Mouse (Mus musculus) left cerebral cortex, postnatal 36 days (tissue): ENCODE measurements around the gene Kdm4b. TPM values are rescaled to one million over a fixed set of nuclear protein-coding genes. Genes with fewer than 3 reads are reported as not detected.

Experiments used
- DNase-seq, 2 experiments: peaks; one replicate each; pipeline ENCODE4 v3.0.0; 2021 to 2022; ENCODE audit warnings: low spot score in 2 of 2, mixed read lengths in 1 of 2
- intact Hi-C: fragments of 180-260 bp; cut with DNase I; formaldehyde crosslinking; loops from one replicate; pipeline ENCODE4 v1.15.1; 2025
- microRNA-seq: library from miRNA; unstranded; fragments of <30 nt; microRNA quantifications from one replicate; pipeline ENCODE4 v1.2.0, GENCODE M21; 2022
- total RNA-seq, 2 experiments: library from RNA; stranded (reverse); gene quantifications; 2 replicates each; pipeline ENCODE4 v1.2.3; 2021

Kdm4b gene
- total RNA-seq, 2 experiments from 2014 or later = 64.4 to 78.3 TPM

DNA sequence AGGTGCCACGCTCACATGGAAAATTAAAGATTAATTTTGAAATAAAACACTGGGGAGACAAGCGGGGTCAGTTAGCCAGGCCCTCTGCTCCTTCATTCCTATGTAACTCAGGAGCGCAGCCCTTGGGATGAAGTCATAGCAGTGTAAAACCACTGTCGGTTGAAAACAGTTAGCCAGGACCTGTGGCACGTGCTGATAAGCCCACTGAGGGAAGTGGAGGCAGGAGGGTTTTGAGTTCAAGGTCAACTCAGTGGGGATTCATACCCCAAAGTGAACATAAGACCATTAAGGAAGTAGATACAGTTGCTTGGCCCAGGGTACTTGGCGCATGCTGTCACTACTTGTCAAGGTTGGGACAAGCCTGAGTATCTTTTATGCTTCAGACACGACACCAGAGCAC is 85.6 kb downstream of the Kdm4b start:
- DNase-seq = no peak
- intact Hi-C loops = no loop called here

DNA sequence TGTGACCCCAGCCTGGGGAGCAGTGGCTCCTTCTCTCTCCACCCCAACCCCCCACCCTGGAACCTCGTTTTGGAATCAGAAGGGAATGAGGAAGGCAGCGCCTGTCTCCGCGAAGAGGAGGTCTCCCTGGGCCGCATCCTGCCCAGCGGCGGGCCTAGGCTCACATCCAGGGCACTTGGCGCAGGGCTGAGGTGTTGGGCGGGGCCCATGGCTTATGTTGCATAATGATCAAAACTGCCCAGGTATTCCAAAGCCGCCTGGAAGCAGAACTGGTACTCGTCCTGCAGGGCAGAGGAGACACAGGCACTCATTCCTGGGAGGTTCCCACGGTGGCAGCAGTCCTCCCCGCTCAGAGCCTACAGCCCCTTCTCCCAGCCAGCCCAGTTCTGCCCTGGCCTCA is 87.3 kb downstream of the Kdm4b start:
- intact Hi-C loops = no loop called here
- DNase-seq = no peak

DNA sequence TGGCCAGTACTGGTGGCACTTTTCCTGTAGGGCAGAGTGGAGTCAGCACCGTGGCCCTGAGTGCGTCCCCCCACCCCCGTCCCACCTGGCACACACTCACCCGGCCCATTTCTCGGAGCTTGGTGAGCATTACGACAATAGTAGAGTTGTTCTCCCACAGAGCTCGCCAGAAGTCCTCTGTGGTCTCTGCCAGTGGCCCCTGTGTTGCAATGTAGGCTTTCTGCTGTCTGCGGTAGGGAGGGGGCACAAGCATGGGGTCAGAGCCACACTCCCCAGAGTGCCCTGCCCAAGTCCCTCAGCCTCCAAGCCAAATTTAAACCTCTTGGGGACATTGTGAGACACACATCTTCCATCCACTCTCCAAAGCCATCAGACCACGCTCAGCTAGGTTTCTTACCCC is 88.9 kb downstream of the Kdm4b start:
- intact Hi-C loops = no loop called here

DNA sequence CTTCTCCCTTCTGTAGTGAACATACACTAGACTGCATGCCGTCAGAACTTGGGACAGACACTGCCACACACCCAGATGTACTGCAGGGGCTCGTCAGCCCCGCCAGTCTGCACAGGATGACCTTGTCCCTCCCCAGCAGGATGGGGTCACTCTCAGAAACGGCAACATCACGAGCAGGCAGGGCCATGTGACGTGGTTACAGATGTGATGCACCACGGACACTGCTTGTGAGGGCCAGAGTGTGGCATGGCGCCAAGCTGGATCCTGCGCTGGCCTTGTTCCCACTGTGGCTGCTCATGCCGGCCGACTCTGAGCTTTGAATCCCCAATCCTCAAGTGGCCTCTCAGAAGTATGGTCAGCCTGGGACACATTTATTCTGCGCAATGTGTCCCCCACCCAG is 92.4 kb downstream of the Kdm4b start:
- intact Hi-C loops = no loop called here
- no peak for DNase-seq

More for the DNA sequence above, 88.9 kb downstream of the Kdm4b start:
- DNase-seq = no peak

DNA sequence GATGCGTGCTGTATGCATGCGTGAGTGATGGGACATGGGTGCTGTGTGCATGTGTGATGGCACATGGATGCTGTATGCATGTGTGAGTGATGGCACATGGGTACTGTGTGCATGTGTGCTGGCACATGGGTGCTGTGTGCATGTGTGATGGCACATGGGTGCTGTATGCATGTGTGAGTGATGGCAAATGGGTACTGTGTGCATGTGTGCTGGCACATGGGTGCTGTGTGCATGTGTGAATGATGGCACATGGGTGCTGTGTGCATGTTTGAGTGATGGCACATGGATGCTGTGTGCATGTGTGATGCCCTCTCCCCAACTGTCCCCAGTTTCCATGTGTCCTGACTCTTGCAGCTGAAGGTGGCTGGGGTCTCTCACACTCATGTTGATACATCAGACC is 94.2 kb downstream of the Kdm4b start:
- intact Hi-C loops = no loop called here
- DNase-seq = no peak

DNA sequence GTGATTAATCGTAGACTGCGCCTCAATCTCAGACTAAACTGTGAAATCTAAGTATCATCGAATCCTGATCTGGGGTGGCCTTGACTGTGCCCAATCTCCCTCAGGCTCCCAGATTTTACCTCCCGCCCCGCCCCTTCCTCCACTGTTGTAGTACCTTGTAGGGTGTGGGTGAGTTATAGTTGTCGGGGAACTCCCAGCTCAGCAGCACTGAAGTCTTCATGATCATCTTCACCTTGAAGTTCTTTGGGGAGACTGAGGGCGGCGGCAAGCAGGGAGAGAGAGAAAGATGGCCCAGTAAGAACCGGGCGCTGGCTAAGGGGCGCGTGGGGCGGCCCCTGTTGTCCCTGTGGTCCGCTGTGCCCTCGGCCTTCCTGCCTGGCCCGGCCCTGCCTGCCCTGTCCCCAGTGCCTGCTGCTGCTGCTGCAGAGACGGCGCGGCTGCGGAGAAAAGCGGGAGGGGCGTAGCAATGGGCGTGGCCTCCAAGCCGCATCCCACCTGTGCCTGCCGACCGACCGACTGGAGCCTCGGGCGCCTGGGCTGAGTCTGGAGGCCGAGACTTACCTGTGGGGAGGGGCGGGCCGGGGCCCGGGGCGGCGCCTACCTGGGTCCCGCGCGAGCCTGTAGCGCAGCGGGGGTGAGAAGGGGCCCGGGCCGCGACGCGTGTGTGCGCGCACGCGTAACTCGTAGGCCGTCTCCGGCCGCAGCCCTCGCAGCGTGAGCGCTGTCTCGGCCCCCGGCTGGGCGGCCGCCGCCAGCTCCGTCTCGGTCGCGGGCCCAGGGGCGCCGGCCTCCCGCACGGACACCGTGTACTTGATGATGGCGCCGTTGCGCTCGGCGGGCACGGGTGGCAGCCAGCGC is 99.1 kb downstream of the Kdm4b start:
- intact Hi-C loops = loop anchor here (5.0 kb wide), 2 partner anchors 37 to 132 kb away; no protein-coding TSS in a partner anchor
- no peak for DNase-seq

DNA sequence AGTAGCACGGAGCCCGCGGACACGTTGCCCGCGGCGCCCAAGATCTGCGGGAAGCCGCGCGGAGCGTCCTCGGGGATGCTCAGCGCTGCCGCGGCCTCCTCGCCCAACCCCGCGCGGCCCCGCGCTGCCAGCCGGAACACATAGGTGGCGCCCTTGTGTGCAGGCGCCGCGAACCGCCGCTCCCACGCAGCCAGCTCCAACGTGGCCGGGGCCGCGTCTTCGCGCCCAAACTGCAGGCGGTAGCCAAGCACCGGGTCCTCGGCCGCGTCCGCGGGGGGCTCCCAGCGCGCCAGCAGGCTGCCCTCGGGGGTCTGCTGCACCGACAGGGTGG is 99.7 kb downstream of the Kdm4b start:
- intact Hi-C loops = loop anchor here (5.0 kb wide), 2 partner anchors 37 to 132 kb away; no protein-coding TSS in a partner anchor
- DNase-seq = peak; percentile 76 to 85

DNA sequence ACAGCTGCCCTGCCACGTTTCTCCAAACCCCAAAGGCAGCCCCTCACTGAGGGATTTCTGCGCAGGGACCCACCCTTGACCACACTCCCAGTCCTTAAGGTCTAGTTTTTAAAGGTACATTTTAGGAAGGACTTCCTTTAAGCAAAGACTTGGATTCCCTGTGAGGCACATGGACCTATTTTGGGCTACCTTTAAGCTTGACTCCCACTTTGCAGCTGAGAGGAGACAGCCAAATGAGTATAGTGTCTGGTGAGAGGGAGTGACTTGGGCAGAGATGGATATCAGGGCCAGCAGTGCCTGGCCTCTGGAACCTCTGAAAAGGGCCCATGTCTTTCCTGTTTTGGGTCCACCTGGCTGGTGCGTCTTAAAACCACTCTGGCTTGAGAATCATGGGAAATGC is 100.1 kb downstream of the Kdm4b start:
- DNase-seq = peak in 1 of 2 experiments; percentile 35
- intact Hi-C loops = loop anchor here (2.0 to 5.0 kb wide), 3 partner anchors 36 to 131 kb away; no protein-coding TSS in a partner anchor

DNA sequence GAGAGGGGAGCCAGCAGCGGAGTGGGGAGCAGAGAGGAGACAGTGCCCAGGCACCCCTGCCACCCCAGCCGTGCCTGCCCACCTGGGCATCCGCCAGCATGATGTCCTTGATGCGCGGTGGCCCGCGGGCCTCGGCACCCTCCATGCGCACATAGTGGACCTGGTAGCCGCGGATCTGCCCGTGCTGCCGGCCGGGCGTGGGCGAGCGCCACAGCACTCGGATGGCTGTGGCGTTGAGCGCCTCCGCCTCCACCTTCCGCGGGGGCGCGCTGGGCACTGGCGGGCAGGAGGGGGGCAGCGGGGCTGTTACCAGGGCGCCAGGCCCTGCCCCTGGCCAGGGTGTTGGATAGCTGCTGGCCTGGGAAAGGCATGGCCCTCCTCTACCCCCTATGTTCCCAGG is 102.0 kb downstream of the Kdm4b start:
- peak in 1 of 2 experiments; percentile 56 for DNase-seq
- intact Hi-C loops = loop anchor here (2.0 to 5.0 kb wide), 3 partner anchors 34 to 129 kb away; no protein-coding TSS in a partner anchor

DNA sequence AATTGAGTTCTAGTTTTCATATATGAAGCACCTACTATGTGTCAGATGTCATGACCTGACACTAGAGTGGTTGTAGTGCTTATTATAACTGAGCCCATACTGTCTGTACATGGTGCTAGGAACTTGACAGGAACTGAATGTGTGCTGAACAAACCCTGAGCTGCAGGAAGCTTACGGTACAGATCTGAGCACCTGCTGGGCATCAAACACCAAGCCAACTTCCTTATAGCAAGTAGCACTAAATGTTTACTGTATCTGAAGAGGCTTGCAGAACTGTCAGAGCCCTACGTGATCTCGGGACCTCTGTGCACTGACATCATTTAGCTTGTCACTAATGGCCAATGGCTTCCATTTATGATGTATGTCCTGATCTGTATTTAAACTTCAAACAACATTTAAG is 105.7 kb downstream of the Kdm4b start:
- intact Hi-C loops = no loop called here
- no peak for DNase-seq

DNA sequence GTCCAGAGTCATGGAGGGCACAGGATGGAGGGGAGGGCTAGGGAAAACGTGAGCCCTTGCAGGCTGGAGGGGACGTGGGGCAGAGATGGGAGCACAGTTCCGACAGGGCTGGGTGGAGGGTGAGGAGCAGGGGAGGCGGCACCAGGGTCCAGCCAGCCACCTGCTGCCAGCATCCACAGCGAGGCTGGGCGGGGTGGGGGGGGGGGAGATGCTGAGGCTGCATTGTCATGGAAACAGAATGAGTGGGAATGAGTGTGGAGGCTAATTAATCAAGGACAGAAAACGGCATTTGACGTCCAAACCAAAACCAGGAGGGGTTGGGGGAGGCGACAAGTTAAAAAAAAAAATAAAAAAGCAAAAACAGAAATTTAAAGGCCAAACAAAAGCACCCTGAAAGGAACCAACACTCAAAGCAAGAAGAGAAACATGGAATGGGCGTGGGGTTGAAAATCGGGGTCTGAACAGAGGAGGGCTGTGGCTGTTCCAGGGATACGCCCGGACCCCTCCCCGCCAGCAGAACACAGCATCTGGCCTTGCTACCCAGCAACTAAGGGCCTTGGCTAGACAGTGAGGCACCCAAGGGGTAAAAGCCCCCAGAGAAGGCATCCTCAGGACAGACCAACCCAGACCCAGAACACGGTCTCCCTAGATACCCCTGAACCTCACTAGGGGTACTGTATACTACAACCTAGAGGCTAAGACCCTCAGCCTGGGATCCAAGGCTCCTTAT is 114.0 kb downstream of the Kdm4b start:
- intact Hi-C loops = no loop called here
- DNase-seq = no peak

DNA sequence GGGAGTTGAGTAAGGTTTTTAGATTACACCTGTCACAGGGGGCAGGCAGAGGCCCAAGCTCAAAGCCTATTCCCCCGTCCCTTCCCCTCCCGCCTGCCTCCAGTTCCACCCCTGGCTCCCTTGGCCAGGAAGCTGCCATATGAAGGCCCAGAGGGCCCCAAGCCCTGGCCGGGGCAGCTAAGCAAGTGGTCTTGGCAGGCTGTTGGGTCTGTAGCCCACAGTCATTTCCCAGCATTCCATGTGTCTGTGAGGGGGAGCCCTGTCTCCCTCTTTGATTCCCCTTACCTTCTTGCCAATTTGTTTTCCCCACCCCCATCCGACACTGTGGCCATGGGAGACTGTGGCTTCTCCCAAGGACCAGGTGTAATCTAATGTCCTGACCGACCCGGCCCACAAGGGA is 116.5 kb downstream of the Kdm4b start:
- intact Hi-C loops = no loop called here
- DNase-seq = no peak

DNA sequence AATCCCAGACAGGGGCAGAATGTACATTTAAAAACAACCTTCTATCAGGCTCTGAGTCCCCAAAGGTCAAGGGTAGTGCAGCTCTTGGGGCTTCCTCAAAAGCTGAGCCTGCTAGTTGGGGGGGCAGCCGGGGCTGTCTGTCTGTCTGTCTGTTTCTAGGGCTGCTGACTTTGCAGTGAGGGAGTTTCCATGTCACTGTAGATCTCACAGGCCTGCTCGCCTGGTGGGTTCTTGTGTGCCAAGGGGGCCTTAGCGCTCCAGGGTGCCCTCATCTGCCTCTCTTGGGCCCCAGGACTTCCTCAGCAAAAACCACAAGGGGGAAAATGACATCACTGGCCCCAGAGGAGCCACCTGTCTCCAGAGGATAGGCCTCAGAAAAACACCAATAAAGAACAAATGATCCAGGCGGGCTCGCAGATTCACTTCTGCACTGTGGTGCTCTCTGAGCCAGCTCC is 117.5 kb downstream of the Kdm4b start:
- intact Hi-C loops = no loop called here
- DNase-seq = no peak

DNA sequence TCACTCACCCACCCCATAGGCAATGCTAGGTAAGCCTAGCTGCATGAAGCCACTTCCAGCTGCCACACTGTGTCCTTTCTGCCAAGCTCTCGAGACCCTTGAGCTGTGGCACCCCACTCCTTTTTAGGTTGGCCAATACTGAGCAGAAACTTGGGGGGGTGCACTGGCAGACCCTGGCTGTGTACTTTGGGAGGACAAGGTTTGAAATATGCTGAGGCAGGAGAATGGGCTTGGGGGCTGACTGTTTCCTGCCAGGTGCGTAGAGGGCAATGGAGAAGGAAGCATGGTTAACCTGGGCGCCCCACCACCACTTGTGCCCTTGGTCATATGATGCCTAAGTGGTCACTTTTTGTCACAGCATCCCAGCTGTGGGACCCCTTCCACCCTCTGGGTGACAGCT is 118.9 kb downstream of the Kdm4b start:
- DNase-seq = no peak
- intact Hi-C loops = no loop called here

DNA sequence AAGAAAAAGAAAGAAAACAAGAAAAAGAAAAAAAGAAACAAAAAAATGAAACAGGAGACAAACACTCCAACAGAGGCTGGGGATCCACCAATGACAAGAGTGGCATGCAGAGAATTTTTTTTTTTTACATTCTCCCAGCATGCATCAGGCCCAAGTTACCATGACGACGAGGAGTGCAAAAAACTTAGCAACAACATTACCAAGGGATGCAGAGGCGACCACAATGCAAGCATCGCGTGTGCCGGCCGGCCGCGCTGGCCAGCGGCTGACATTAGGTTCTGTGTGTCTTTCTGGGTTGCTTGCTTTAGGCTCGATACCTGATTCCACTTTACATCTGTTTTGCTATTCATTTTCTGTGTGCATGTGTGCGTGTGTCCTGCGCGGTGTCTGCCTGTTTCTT is 119.5 kb downstream of the Kdm4b start:
- DNase-seq = peak in 1 of 2 experiments; percentile 56
- intact Hi-C loops = no loop called here

DNA sequence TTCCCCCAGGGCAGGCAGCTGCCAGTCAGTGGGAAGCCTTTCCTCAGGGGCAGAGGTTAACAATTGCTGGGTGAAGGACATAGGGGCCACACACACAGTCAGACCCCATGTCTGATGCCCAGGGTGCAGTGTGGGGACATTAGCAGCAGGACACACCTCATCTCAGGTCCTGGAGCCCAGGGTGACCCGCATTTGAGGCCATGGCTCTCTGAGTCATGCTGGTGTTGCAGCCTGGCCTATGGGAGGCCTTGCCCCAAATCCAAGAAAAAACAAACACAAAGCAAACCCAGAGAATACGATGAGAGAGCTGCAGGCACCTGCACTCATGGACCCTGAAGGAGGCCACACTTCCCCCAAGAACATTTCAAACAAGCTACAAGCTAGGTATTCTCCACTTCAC is 121.9 kb downstream of the Kdm4b start:
- intact Hi-C loops = no loop called here
- no peak for DNase-seq

Small RNAs within 50 kb of the gene (microRNA-seq; reads per million reads assigned to microRNA genes)
- gene Mir6977 = 1.0 reads per million

Other genes starting within 250 kb of the Kdm4b start
- gene Hdgfl2, start 246.4 kb upstream of the Kdm4b start, total RNA-seq = 100 to 1,000 TPM in 1 of 2 experiments, 10 to 100 TPM in 1; 95.2 to 109 TPM
- gene Plin4, start 216.3 kb upstream of the Kdm4b start, total RNA-seq = 1 to 10 TPM; 2.9 to 6.4 TPM
- under 1 TPM; 0.59 to 0.99 TPM for gene Plin5, start 208.5 kb upstream of the Kdm4b start, total RNA-seq
- gene Lrg1, start 204.1 kb upstream of the Kdm4b start, total RNA-seq = 1 to 10 TPM; 4.2 to 5.4 TPM
- 100 to 1,000 TPM; 131 to 144 TPM for gene Sema6b, start 185.7 kb upstream of the Kdm4b start, total RNA-seq
- 1 to 10 TPM; 7.9 to 8.5 TPM for gene Tnfaip8l1, start 163.6 kb upstream of the Kdm4b start, total RNA-seq
- 10 to 100 TPM; 39.7 to 43.9 TPM for gene Mydgf, start 142.1 kb upstream of the Kdm4b start, total RNA-seq
- gene Dpp9, start 107.2 kb upstream of the Kdm4b start, total RNA-seq = 10 to 100 TPM; 68.7 to 72.1 TPM
- gene Fem1a, start 69.3 kb upstream of the Kdm4b start, total RNA-seq = 10 to 100 TPM; 33.0 to 35.4 TPM
- 1 to 10 TPM; 4.9 to 5.3 TPM for gene Ticam1, start 49.3 kb upstream of the Kdm4b start, total RNA-seq
- gene Plin3, start 33.2 kb upstream of the Kdm4b start, total RNA-seq = 10 to 100 TPM in 1 of 2 experiments, 1 to 10 TPM in 1; 9.3 to 10.1 TPM
- not detected for gene Arrdc5, start 25.8 kb upstream of the Kdm4b start, total RNA-seq
- gene Uhrf1, start 22.7 kb upstream of the Kdm4b start, total RNA-seq = 1 to 10 TPM in 1 of 2 experiments, under 1 TPM in 1; 0.82 to 1.3 TPM
- 100 to 1,000 TPM; 576 to 675 TPM for gene Ptprs, start 150.4 kb downstream of the Kdm4b start, total RNA-seq
- not detected for gene Znrf4, start 186.4 kb downstream of the Kdm4b start, total RNA-seq
- 1 to 10 TPM; 1.3 to 3.5 TPM for gene Gm20219, start 228.3 kb downstream of the Kdm4b start, total RNA-seq